Mouse (Mus musculus) CH12.LX (cell line): Measurements from ENCODE around the gene Htra3.

Experiments used
- CTCF ChIP-seq, 2 experiments: IDR thresholded peaks in 1 of 2; conservative IDR thresholded peaks in 1 of 2; 2 replicates each; pipeline ENCODE4 v1.5.1; 2011 to 2012; ENCODE audit warnings: low read depth in 2 of 2, low read length in 2 of 2, improper control_type of control experiment in 1 of 2, inconsistent platforms in 1 of 2, mild to moderate bottlenecking in 1 of 2, moderate library complexity in 1 of 2
- MAX ChIP-seq: IDR thresholded peaks from 2 replicates; pipeline ENCODE4 v1.6.1; 2011; ENCODE audit warnings: low read length, improper control_type of control experiment
- NELFE ChIP-seq: IDR thresholded peaks from 2 replicates; pipeline ENCODE4 v1.6.1; 2011; ENCODE audit warnings: low read depth, low read length, improper control_type of control experiment

- TF ChIP-seq NELFE: no peak
- no peak for TF ChIP-seq MAX
- TF ChIP-seq CTCF (conservative IDR thresholded peaks at IDR 0.05 in 1 of 2, IDR thresholded peaks at IDR 0.05 in 1 of 2; ENCODE audit: low read depth in 2 of 2, low read length in 2 of 2): no peak
Measured at GRCm38 (mm10) chr5:35717455-35717854, 37.9 kb upstream of the Htra3 start.
